Mouse (Mus musculus) NIH3T3 (cell line): ENCODE results near the gene Zfp800.

Experiments used
- DNase-seq: peaks from one replicate; pipeline ENCODE4 v3.0.0-alpha.2; 2012; ENCODE audit warnings: low read depth

Gene Zfp800

GRCm38 (mm10) chr6:28203454-28203853, 194.4 kb downstream of the Zfp800 start:
- no peak for DNase-seq

DNA sequence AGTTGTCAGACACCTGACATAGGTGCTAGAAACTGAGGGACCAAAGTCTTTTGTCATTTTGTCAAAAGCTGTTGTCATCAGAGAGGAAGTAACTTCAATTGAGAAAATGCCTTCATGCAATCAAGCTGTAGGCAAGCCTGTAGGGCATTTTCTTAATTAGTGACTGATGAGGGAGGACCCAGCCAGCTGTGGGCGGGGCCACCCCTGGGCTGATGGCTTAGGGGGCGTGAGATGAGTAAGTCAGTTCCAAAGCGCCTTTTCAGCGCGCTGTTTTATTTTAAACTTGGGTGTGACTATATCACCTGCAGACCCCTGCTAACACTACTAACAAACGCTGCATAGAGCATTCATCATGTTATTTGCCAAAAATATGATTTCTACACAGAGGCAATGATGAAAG, 195.0 kb downstream of the Zfp800 start:
- no peak for DNase-seq

GRCm38 (mm10) chr6:28193901-28194300, 203.9 kb downstream of the Zfp800 start:
- DNase-seq = peak; percentile 10

GRCm38 (mm10) chr6:28191935-28192334, 205.9 kb downstream of the Zfp800 start:
- no peak for DNase-seq
